Mouse (Mus musculus) stomach, embryonic 14.5 days (tissue): Measurements from ENCODE around the gene Gna14. TPM values are rescaled to one million over a fixed set of nuclear protein-coding genes. Genes with fewer than 3 reads are reported as not detected.

ENCODE experiments used
- ATAC-seq: fragments of 200-750 bp; cut with Nextera tagmentation; 2 replicates; pipeline ENCODE4 v1.8.0; 2017; ENCODE audit warnings: low read depth, moderate TSS enrichment; ENCODE audit not compliant: insufficient number of reproducible peaks, insufficient read depth, low FRiP score
- H3K27ac ChIP-seq: fragments of 300-500 bp; sonication (generic); 2 replicates; pipeline ENCODE4 v1.5.1; 2014; ENCODE audit warnings: mild to moderate bottlenecking, low read length, moderate library complexity, mixed read lengths
- H3K27me3 ChIP-seq: fragments of 300-500 bp; sonication (generic); 2 replicates; pipeline ENCODE4 v1.6.1; 2014; ENCODE audit warnings: low read length, control low read depth, mixed read lengths; ENCODE audit not compliant: control insufficient read depth, insufficient read depth
- H3K36me3 ChIP-seq: fragments of 300-500 bp; sonication (generic); 2 replicates; pipeline ENCODE4 v1.6.1; 2014; ENCODE audit warnings: mild to moderate bottlenecking, control low read depth, low read length, moderate library complexity, mixed read lengths; ENCODE audit not compliant: control insufficient read depth, insufficient read depth
- H3K4me1 ChIP-seq: fragments of 300-500 bp; sonication (generic); 2 replicates; pipeline ENCODE4 v1.6.1; 2014; ENCODE audit warnings: low read length, control low read depth, mixed read lengths; ENCODE audit not compliant: control insufficient read depth, insufficient read depth
- H3K4me2 ChIP-seq: fragments of 300-500 bp; sonication (generic); replicated peaks from 2 replicates; pipeline ENCODE4 v1.6.1; 2014; ENCODE audit warnings: low read depth, low read length, control low read depth
- H3K4me3 ChIP-seq: fragments of 300-500 bp; sonication (generic); 2 replicates; pipeline ENCODE4 v1.5.1; 2014; ENCODE audit warnings: low read depth, low read length, control low read depth
- H3K9ac ChIP-seq: fragments of 300-500 bp; sonication (generic); replicated peaks from 2 replicates; pipeline ENCODE4 v1.6.1; 2014; ENCODE audit warnings: low read depth, mild to moderate bottlenecking, control low read depth, low read length, moderate library complexity, mixed read lengths
- H3K9me3 ChIP-seq: fragments of 300-500 bp; sonication (generic); 2 replicates; pipeline ENCODE4 v1.6.1; 2016; ENCODE audit warnings: low read depth, low read length, control low read depth; ENCODE audit not compliant: control insufficient read depth
- WGBS: fragments of 180-500 bp; shearing (Covaris S2); extraction: QIAGEN DNeasy Blood & Tissue Kit; methylation state at CpG from one replicate; pipeline ENCODE4 v1.1.7; 2014; 5-methylcytosine and 5-hydroxymethylcytosine counted together
- polyA plus RNA-seq: library from polyadenylated mRNA; unstranded; fragments of >200 nt; fragmentation: Nextera tagmentation; extraction: Ambion mirVana; gene quantifications from 2 replicates; pipeline ENCODE4 v1.2.1, GENCODE M21; 2014

Gna14 gene
- polyA plus RNA-seq, 1 experiment from 2014 or later, result 30.4 TPM

DNA sequence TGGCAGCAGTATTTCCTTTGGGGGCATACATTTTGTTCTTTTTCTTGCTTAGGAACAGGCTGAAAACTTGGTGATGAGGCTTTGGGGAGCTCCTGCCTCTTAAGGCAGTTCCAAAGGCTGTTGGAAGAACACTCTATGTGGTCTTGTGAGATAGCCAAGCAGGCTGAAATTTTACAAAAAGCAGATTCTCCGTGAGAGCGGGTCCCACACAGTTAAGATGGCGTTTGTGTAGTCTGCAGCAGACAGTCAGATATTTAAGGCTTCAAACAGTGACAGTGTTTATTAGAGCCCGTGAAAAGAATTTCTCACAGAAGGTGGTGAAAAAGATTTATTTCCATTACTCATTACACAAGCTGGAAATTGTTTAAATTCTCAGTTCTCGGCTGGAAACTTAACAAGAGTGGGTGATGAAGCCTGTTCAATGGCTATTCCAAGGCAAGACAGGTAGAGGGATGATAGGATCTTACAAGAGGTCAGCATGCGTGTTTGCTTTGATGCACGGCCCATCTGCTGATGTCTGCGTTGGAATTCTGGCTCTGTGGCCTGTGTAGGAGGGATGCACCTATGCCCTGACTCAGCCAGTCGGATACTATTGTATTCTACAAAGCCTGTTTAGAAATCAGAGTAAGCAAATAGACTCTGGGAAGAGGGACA, 123.8 kb downstream of the Gna14 start:
- H3K4me3 ChIP-seq, result no peak overlapping the region
- H3K4me1 ChIP-seq, result peaks cover 22% of the 10 kb centered on the region
- no peak overlapping the region for H3K4me2 ChIP-seq
- H3K27me3 ChIP-seq, result no peaks in the 10 kb centered on the region
- peak; percentile 62; the same call in 1 of the 2 replicates for ATAC-seq
- H3K27ac ChIP-seq, result peak overlapping the region; percentile 79
- whole genome bisulfite sequencing, result 29% methylated on average over 9 of the region's 9 CpGs
- H3K36me3 ChIP-seq, result no peaks in the 10 kb centered on the region
- no peaks in the 10 kb centered on the region for H3K9me3 ChIP-seq
- H3K9ac ChIP-seq, result no peak overlapping the region

DNA sequence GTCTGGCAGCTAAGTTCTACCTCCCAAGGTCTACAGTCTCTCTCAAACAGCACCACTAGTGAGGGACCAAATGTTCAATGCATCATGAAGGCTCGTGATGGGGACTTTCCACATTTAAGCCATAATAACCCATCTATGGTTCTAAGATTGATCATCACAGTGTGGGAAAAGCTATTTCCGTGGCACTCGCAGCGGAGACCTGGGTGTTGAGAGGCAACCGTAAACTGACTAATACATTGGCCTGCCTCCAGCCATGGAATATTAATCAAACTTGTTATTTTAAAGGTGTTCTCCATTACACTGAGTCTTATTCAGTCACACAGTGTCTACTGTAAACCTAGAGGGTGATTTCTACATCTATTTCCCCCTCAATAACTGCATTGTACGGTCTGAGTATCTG, 127.1 kb downstream of the Gna14 start:
- H3K36me3 ChIP-seq, result no peaks in the 10 kb centered on the region
- H3K4me2 ChIP-seq, result no peak overlapping the region
- H3K27ac ChIP-seq, result peak overlapping the region; percentile 49
- WGBS, result 39% methylated on average over 6 of the region's 6 CpGs
- ATAC-seq, result peak; percentile 38; the same call in 1 of the 2 replicates
- H3K27me3 ChIP-seq, result no peaks in the 10 kb centered on the region
- H3K9ac ChIP-seq, result no peak overlapping the region
- peaks cover 12% of the 10 kb centered on the region; the same call in 1 of the 2 replicates for H3K4me1 ChIP-seq
- H3K9me3 ChIP-seq, result no peaks in the 10 kb centered on the region
- H3K4me3 ChIP-seq, result no peak overlapping the region

DNA sequence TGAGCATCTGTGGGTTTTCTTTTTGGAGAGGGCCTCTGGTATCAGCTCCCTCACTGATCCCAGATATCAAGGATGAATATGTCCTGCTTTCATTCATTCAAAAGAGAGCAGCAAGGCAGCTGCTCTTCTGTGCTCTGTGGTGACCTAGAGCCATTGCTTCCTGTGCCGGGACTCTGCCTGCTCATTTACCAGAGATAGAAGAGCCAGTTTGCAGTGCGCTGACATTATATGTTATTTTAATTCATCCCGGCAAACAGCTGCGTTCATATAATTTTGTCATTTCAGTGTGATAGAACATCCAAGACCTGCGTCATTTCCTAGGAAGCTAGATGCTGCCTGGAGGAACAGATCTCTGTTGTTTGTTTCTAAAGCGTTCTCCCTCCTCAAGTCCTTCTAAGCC, 141.2 kb downstream of the Gna14 start:
- Histone ChIP-seq H3K36me3 (no peaks in the 10 kb centered on the region), H3K4me3 (no peak overlapping the region), H3K27me3 (no peaks in the 10 kb centered on the region), H3K4me2 (no peak overlapping the region), H3K9me3 (no peaks in the 10 kb centered on the region), H3K4me1 (0 out of 2 replicates have a peak, but pooled peaks cover 7% of the 10 kb centered on the region), H3K9ac (no peak overlapping the region), H3K27ac (no peak overlapping the region)
- WGBS, result 67% methylated on average over 6 of the region's 6 CpGs
- no peak for ATAC-seq

DNA sequence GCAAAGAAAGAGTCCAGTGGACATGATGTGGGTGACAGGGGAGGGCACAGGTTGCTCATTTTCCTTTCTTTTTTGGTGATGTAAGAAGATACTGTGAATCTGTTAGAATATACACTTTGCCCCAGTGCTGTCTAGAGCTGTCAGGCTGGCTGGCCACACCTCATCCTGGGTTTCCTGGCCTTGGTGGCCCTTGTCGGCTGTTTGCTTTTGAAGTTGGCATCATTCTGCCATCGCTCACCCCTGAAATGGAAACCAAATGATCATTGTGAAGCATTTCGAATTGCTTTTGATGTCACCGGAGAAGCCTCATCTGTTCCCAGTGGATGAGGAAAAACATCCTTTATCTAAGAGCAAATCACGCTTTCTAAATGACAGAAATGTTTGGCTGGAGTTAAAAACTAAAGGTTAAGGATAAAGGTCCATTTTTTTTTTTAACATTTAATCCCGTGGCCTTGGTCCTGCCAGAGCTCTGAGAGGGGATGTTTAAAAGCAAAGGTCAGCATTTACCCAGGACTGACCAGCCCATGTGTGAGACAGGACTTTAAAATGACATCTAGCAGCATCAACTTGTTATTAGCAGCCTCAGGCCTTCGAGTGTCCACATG, 144.2 kb downstream of the Gna14 start:
- no peak for ATAC-seq
- Histone ChIP-seq H3K27me3 (no peaks in the 10 kb centered on the region), H3K27ac (no peak overlapping the region), H3K36me3 (no peaks in the 10 kb centered on the region), H3K4me3 (no peak overlapping the region), H3K4me2 (no peak overlapping the region), H3K4me1 (0 out of 2 replicates have a peak, but pooled peaks cover 7% of the 10 kb centered on the region), H3K9ac (no peak overlapping the region), H3K9me3 (no peaks in the 10 kb centered on the region)
- 76% methylated on average over 7 of the region's 7 CpGs for WGBS

DNA sequence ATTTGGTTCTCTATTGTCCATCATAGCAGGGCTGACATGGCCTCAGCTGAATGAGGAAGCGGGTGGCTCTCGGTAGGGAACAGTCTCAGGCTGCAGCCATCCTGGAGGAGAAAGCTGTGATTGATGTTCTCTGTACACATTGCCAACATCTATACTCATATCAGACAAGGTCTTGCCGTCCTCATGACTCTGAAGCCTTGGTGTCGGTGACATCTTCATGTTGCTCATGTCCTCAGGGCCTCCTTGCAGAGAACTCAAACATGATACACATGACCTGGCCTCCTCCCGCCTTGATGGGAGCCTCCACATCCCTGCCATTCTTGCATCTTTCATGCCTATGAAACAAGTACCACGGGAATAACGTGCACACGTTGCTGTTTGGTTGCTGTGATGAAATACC, 144.9 kb downstream of the Gna14 start:
- Histone ChIP-seq H3K4me2 (no peak overlapping the region), H3K27me3 (no peaks in the 10 kb centered on the region), H3K4me1 (0 out of 2 replicates have a peak, but pooled peaks cover 7% of the 10 kb centered on the region), H3K9me3 (no peaks in the 10 kb centered on the region), H3K36me3 (no peaks in the 10 kb centered on the region), H3K27ac (no peak overlapping the region), H3K4me3 (no peak overlapping the region), H3K9ac (no peak overlapping the region)
- 87% methylated on average over 8 of the region's 8 CpGs for WGBS
- no peak for ATAC-seq

DNA sequence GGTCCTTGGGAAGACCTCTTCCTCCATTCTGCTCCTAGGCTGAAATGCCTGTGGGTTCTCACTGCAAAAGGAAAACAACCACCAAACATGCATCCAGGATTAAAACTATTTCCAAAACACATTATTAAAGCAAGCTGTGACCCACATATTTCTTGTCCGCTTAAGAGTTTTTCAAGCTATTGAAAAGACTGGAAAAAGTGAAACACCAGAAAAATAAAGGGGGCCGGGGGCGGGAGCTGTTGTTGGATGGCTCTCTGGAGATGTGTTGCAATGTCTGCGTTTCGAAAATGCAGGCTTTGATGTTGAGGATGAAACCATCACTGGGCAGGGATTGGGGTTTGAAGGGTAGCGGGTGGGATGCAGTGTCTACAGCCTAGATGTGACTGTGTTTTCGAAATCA, 149.0 kb downstream of the Gna14 start:
- Histone ChIP-seq H3K4me3 (no peak overlapping the region), H3K9me3 (no peaks in the 10 kb centered on the region), H3K27ac (no peak overlapping the region), H3K4me2 (no peak overlapping the region), H3K27me3 (no peaks in the 10 kb centered on the region), H3K9ac (no peak overlapping the region), H3K36me3 (no peaks in the 10 kb centered on the region), H3K4me1 (no peaks in the 10 kb centered on the region)
- whole genome bisulfite sequencing, result 94% methylated on average over 7 of the region's 7 CpGs
- ATAC-seq, result no peak

DNA sequence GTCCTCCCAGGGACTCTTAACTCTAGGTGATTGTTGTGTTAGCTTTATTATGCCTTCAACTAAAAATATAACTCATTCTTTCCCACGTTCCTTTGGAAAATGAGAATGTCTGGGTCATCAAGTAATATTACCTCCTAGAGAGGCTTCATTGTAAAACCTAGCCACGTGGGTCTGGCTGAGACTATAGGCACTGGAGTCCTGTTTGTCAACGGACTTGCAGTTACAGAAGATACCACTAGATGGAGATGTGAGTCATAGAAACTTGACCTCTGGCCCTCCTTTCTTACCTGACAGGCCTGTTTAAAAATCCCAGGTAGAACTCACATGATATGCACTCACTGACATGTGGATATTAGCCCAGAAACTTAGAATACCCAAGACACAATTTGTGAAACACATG, 149.8 kb downstream of the Gna14 start:
- H3K9ac ChIP-seq, result no peak overlapping the region
- H3K9me3 ChIP-seq, result no peaks in the 10 kb centered on the region
- ATAC-seq, result no peak
- H3K27ac ChIP-seq, result no peak overlapping the region
- H3K4me3 ChIP-seq, result no peak overlapping the region
- 20% methylated on average over 3 of the region's 3 CpGs for WGBS
- no peaks in the 10 kb centered on the region for H3K27me3 ChIP-seq
- no peaks in the 10 kb centered on the region for H3K4me1 ChIP-seq
- no peaks in the 10 kb centered on the region for H3K36me3 ChIP-seq
- no peak overlapping the region for H3K4me2 ChIP-seq

DNA sequence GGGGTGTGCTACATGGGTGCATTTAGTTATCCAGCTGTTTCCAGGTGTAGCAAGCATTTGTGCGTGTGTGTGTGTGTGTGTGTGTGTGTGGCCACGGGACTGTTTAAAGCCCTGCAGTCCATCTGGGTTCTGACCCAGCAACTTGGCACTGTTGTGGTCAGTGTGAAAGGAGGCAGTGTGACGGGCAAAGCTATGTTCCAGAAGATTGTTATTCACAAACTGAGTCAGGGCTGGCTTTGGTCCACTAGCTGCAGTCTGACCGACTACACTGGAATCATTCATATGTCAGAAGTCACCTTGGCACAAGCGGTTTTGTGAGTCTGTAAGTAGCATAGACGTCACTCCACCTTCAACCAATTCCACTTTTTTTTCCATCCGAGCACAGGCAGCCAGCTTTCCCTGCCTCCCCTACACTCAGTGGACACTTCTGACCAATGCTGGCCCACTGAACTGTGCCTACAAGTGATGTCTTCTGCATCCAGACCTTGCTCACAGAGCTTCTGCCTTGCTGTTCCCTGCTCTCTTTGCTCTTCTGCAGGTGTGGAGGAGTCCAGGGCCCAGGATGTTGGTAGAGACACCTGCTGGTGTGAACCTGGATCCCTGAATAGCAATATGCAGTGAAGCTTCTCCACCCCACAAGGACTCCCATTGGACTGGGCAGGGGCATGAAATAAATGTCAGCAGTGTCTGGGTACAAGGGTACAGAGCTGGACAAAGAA, 157.9 kb downstream of the Gna14 start:
- WGBS, result 82% methylated on average over 7 of the region's 7 CpGs
- no peak overlapping the region for H3K9ac ChIP-seq
- H3K4me1 ChIP-seq, result peaks cover 13% of the 10 kb centered on the region
- H3K27me3 ChIP-seq, result no peaks in the 10 kb centered on the region
- no peaks in the 10 kb centered on the region for H3K36me3 ChIP-seq
- ATAC-seq, result no peak
- H3K9me3 ChIP-seq, result no peaks in the 10 kb centered on the region
- no peak overlapping the region for H3K27ac ChIP-seq
- no peak overlapping the region for H3K4me2 ChIP-seq
- H3K4me3 ChIP-seq, result no peak overlapping the region
